Mouse (Mus musculus): ENCODE data around the gene Suco.

- no peak for TF ChIP-seq POLR2A (IDR thresholded peaks at IDR 0.05; ENCODE audit: control insufficient read depth, extremely low read depth, insufficient read depth, low read length, poor library complexity)
- no peak for TF ChIP-seq CTCF (IDR thresholded peaks at IDR 0.05; ENCODE audit: borderline replicate concordance, control insufficient read depth, extremely low read depth, insufficient read depth, low read length, poor library complexity)
These were observed 48.9 kb upstream of the Suco start for GRCm38 (mm10) chr1:161925281-161925805.
